Comparison of ENCODE assay signal across 8 mouse cellular contexts in genomic region chr4:43406162-43406971, GRCm38 (mm10). TPM values are rescaled to one million over a fixed set of nuclear protein-coding genes. Genes with fewer than 3 reads are reported as not detected.
DNase-seq lines count a peak whose midpoint lies in the region; ATAC-seq and TF ChIP-seq lines count a peak whose summit lies in the region.

No protein-coding gene starts in this region.

- DNase-seq in adrenal gland, postnatal 10 days: peak; percentile 84
- peak; percentile 89 for DNase-seq in embryo, embryonic 9.5 days (ENCODE audit: extremely low spot score)
- DNase-seq in left cerebral cortex, postnatal 4 days: peak; percentile 80
- DNase-seq in midbrain, embryonic 11.5 days (ENCODE audit: low spot score, missing footprints): peak; percentile 95
- DNase-seq in thymus, adult 2 months: no peak

- TF ChIP-seq POLR2A in thymus, adult 2 months (IDR thresholded peaks at IDR 0.05; ENCODE audit: control insufficient read depth, extremely low read depth, insufficient read depth, low read length, poor library complexity): no peak

- no peak for TF ChIP-seq CTCF in thymus, adult 2 months (IDR thresholded peaks at IDR 0.05; ENCODE audit: borderline replicate concordance, control insufficient read depth, extremely low read depth, insufficient read depth, low read length, poor library complexity)

- H3K4me1 ChIP-seq in intestine, embryonic 16.5 days (ENCODE audit: control insufficient read depth, insufficient read depth, low read length): peaks cover 32% of the 10 kb centered on the region
- H3K4me1 ChIP-seq in midbrain, embryonic 11.5 days (ENCODE audit: control insufficient read depth, insufficient read depth, low read length): peaks cover 13% of the 10 kb centered on the region
- H3K4me1 ChIP-seq in stomach, embryonic 15.5 days: peaks cover 12% of the 10 kb centered on the region
- H3K4me1 ChIP-seq in thymus, adult 2 months (replicated peaks; ENCODE audit: control insufficient read depth, insufficient read depth, low read length): no peaks in the 10 kb centered on the region

- peak; percentile 72 for ATAC-seq in granulocyte monocyte progenitor cell, adult 5-6 weeks (replicated peaks; ENCODE audit: poor library complexity, severe bottlenecking)
- peak; percentile 95 for ATAC-seq in intestine, embryonic 16.5 days
- ATAC-seq in midbrain, embryonic 11.5 days (ENCODE audit: low FRiP score): peak; percentile 95
- ATAC-seq in stomach, embryonic 15.5 days (ENCODE audit: insufficient read depth, low FRiP score, low read depth): peak; percentile 92

- WGBS in intestine, embryonic 16.5 days: 6% methylated on average over 28 of the region's 28 CpGs
- WGBS in midbrain, embryonic 11.5 days: 1% methylated on average over 28 of the region's 28 CpGs
- WGBS in stomach, embryonic 15.5 days: 3% methylated on average over 28 of the region's 28 CpGs
- WGBS in thymus, adult 2 months: 15% methylated on average over 28 of the region's 28 CpGs

- H3K9me3 ChIP-seq in intestine, embryonic 16.5 days (ENCODE audit: control insufficient read depth, low read length): no peaks in the 10 kb centered on the region
- no peaks in the 10 kb centered on the region for H3K9me3 ChIP-seq in midbrain, embryonic 11.5 days (ENCODE audit: control insufficient read depth, low read length)
- H3K9me3 ChIP-seq in stomach, embryonic 15.5 days: no peaks in the 10 kb centered on the region

- H3K36me3 ChIP-seq in intestine, embryonic 16.5 days (ENCODE audit: control insufficient read depth, insufficient read depth, low read length): no peaks in the 10 kb centered on the region
- H3K36me3 ChIP-seq in midbrain, embryonic 11.5 days (ENCODE audit: control insufficient read depth, insufficient read depth, low read length): no peaks in the 10 kb centered on the region
- H3K36me3 ChIP-seq in stomach, embryonic 15.5 days: no peaks in the 10 kb centered on the region
- no peaks in the 10 kb centered on the region for H3K36me3 ChIP-seq in thymus, adult 2 months (ENCODE audit: control insufficient read depth, insufficient read depth, low read length)

- peak overlapping the region; percentile 71 for H3K9ac ChIP-seq in intestine, embryonic 16.5 days (ENCODE audit: low read depth, low read length)
- peak overlapping the region; percentile 79 for H3K9ac ChIP-seq in midbrain, embryonic 11.5 days (ENCODE audit: low read length)
- H3K9ac ChIP-seq in stomach, embryonic 15.5 days: peak overlapping the region; percentile 25; the same call in 1 of the 2 replicates

- H3K4me2 ChIP-seq in intestine, embryonic 16.5 days (ENCODE audit: low read depth, low read length): peak overlapping the region; percentile 56
- H3K4me2 ChIP-seq in midbrain, embryonic 11.5 days: peak overlapping the region; percentile 68
- peak overlapping the region; percentile 68 for H3K4me2 ChIP-seq in stomach, embryonic 15.5 days

- H3K27ac ChIP-seq in intestine, embryonic 16.5 days (ENCODE audit: low read length): peak overlapping the region; percentile 84
- peak overlapping the region; percentile 83 for H3K27ac ChIP-seq in midbrain, embryonic 11.5 days (ENCODE audit: low read depth, low read length)
- peak overlapping the region; percentile 90 for H3K27ac ChIP-seq in stomach, embryonic 15.5 days
- H3K27ac ChIP-seq in thymus, adult 2 months (ENCODE audit: control insufficient read depth, insufficient read depth, low read length): no peak overlapping the region

- intact Hi-C loops in left cerebral cortex, postnatal 4 days (cut with DNase I): loop anchor here (5.0 kb wide), 1 partner anchor 359 kb away; the partner anchor contains the start of gene Fam214b

- H3K4me3 ChIP-seq in intestine, embryonic 16.5 days (ENCODE audit: low read length): peak overlapping the region; percentile 52
- peak overlapping the region; percentile 44 for H3K4me3 ChIP-seq in midbrain, embryonic 11.5 days (ENCODE audit: low read depth, low read length)
- peak overlapping the region; percentile 52 for H3K4me3 ChIP-seq in stomach, embryonic 15.5 days (replicated peaks)
- H3K4me3 ChIP-seq in thymus, adult 2 months (ENCODE audit: control insufficient read depth, insufficient read depth, low read length): no peak overlapping the region

- no peaks in the 10 kb centered on the region for H3K27me3 ChIP-seq in intestine, embryonic 16.5 days (replicated peaks; ENCODE audit: control insufficient read depth, insufficient read depth, low read length)
- no peaks in the 10 kb centered on the region for H3K27me3 ChIP-seq in midbrain, embryonic 11.5 days (ENCODE audit: control insufficient read depth, insufficient read depth, low read length)
- no peaks in the 10 kb centered on the region for H3K27me3 ChIP-seq in stomach, embryonic 15.5 days (replicated peaks)
- H3K27me3 ChIP-seq in thymus, adult 2 months (ENCODE audit: control insufficient read depth, insufficient read depth, low read length): no peaks in the 10 kb centered on the region; the same call in 1 of the 2 replicates

RNA-seq across cellular contexts. Expression of gene Fam166b, which starts 22.6 kb away (rescaled TPM):
- total RNA-seq in adrenal gland, postnatal 10 days (2021): under 1 TPM; 0.27 to 0.97 TPM
- total RNA-seq in granulocyte monocyte progenitor cell, adult 5-6 weeks (2014; fragmentation: Nextera tagmentation): not detected in 2 replicates
- not detected in 2 replicates for total RNA-seq in granulocyte monocyte progenitor cell, adult 5-6 weeks (2017)
- polyA plus RNA-seq in intestine, embryonic 16.5 days (2015; fragmentation: Nextera tagmentation; extraction: Ambion mirVana): 0.10 and 0.24 TPM in 2 replicates
- total RNA-seq in left cerebral cortex, postnatal 4 days (2021): 1 to 10 TPM; 1.0 to 1.3 TPM
- 0.54 and 0.59 TPM in 2 replicates for polyA plus RNA-seq in midbrain, embryonic 11.5 days (2014; fragmentation: Nextera tagmentation; extraction: Ambion mirVana)
- polyA plus RNA-seq in stomach, embryonic 15.5 days (2015; fragmentation: Nextera tagmentation; extraction: Ambion mirVana): 0.22 TPM in 1 of 2 replicates, not detected in the other
- 0.22 and 0.42 TPM in 2 replicates for polyA plus RNA-seq in thymus, adult 2 months (2012; rRNA removed)

RNA-seq across cellular contexts. Expression of gene Rusc2, which starts 24.6 kb away (rescaled TPM):
- total RNA-seq in adrenal gland, postnatal 10 days (2021): 10 to 100 TPM; 29.9 to 32.1 TPM
- total RNA-seq in granulocyte monocyte progenitor cell, adult 5-6 weeks (2014; fragmentation: Nextera tagmentation): 1.3 and 2.9 TPM in 2 replicates
- 1.7 and 1.9 TPM in 2 replicates for total RNA-seq in granulocyte monocyte progenitor cell, adult 5-6 weeks (2017)
- 11.8 and 13.0 TPM in 2 replicates for polyA plus RNA-seq in intestine, embryonic 16.5 days (2015; fragmentation: Nextera tagmentation; extraction: Ambion mirVana)
- 100 to 1,000 TPM; 185 to 188 TPM for total RNA-seq in left cerebral cortex, postnatal 4 days (2021)
- polyA plus RNA-seq in midbrain, embryonic 11.5 days (2014; fragmentation: Nextera tagmentation; extraction: Ambion mirVana): 13.7 TPM in 2 replicates
- polyA plus RNA-seq in stomach, embryonic 15.5 days (2015; fragmentation: Nextera tagmentation; extraction: Ambion mirVana): 16.3 and 17.2 TPM in 2 replicates
- polyA plus RNA-seq in thymus, adult 2 months (2012; rRNA removed): 4.2 and 4.3 TPM in 2 replicates

RNA-seq across cellular contexts. Expression of gene Tesk1, which starts 35.4 kb away (rescaled TPM):
- 10 to 100 TPM; 55.3 to 58.2 TPM for total RNA-seq in adrenal gland, postnatal 10 days (2021)
- 6.9 and 24.2 TPM in 2 replicates for total RNA-seq in granulocyte monocyte progenitor cell, adult 5-6 weeks (2014; fragmentation: Nextera tagmentation)
- total RNA-seq in granulocyte monocyte progenitor cell, adult 5-6 weeks (2017): 5.9 and 7.4 TPM in 2 replicates
- 1.7 and 2.2 TPM in 2 replicates for polyA plus RNA-seq in intestine, embryonic 16.5 days (2015; fragmentation: Nextera tagmentation; extraction: Ambion mirVana)
- total RNA-seq in left cerebral cortex, postnatal 4 days (2021): 100 to 1,000 TPM; 106 to 108 TPM
- 7.2 and 7.3 TPM in 2 replicates for polyA plus RNA-seq in midbrain, embryonic 11.5 days (2014; fragmentation: Nextera tagmentation; extraction: Ambion mirVana)
- polyA plus RNA-seq in stomach, embryonic 15.5 days (2015; fragmentation: Nextera tagmentation; extraction: Ambion mirVana): 6.2 and 7.4 TPM in 2 replicates
- 66.6 and 67.5 TPM in 2 replicates for polyA plus RNA-seq in thymus, adult 2 months (2012; rRNA removed)

RNA-seq across cellular contexts. Expression of gene Cd72, which starts 48.1 kb away (rescaled TPM):
- total RNA-seq in adrenal gland, postnatal 10 days (2021): 1 to 10 TPM; 1.9 to 3.2 TPM
- 7.7 and 11.1 TPM in 2 replicates for total RNA-seq in granulocyte monocyte progenitor cell, adult 5-6 weeks (2014; fragmentation: Nextera tagmentation)
- total RNA-seq in granulocyte monocyte progenitor cell, adult 5-6 weeks (2017): 7.0 and 9.1 TPM in 2 replicates
- polyA plus RNA-seq in intestine, embryonic 16.5 days (2015; fragmentation: Nextera tagmentation; extraction: Ambion mirVana): 2.5 and 2.6 TPM in 2 replicates
- total RNA-seq in left cerebral cortex, postnatal 4 days (2021): not detected
- polyA plus RNA-seq in midbrain, embryonic 11.5 days (2014; fragmentation: Nextera tagmentation; extraction: Ambion mirVana): 2.9 and 3.4 TPM in 2 replicates
- polyA plus RNA-seq in stomach, embryonic 15.5 days (2015; fragmentation: Nextera tagmentation; extraction: Ambion mirVana): 3.3 and 5.2 TPM in 2 replicates
- 9.8 and 10.8 TPM in 2 replicates for polyA plus RNA-seq in thymus, adult 2 months (2012; rRNA removed)

Comparison
In these comparisons a context has a peak if more than half of its experiments do, and no peak if none do; other contexts are left out.
1. H3K9ac ChIP-seq: peak in every context shown above with its lines; median percentile 79 in midbrain, embryonic 11.5 days; 71 in intestine, embryonic 16.5 days; 25 in stomach, embryonic 15.5 days.